10 mouse cellular contexts compared by ENCODE assay signal in genomic region chr1:68934804-68935203, GRCm38 (mm10).
"Had no signal": no experiment of that assay in that cellular context is flagged by ENCODE, and none has a peak within 500 bp of the region (broad histone marks: within the 10 kb centered on the region; RNA-seq: fewer than 3 reads in every experiment).

No protein-coding gene starts in this region.

- H3K27me3 ChIP-seq: limb, embryonic 15.5 days; neural tube, embryonic 12.5 days had no signal

- H3K9me3 ChIP-seq: limb, embryonic 15.5 days; neural tube, embryonic 12.5 days had no signal

- H3K4me2 ChIP-seq: limb, embryonic 15.5 days; neural tube, embryonic 12.5 days had no signal

- H3K36me3 ChIP-seq: limb, embryonic 15.5 days; neural tube, embryonic 12.5 days had no signal

- H3K4me1 ChIP-seq: limb, embryonic 15.5 days; neural tube, embryonic 12.5 days had no signal

- H3K9ac ChIP-seq: limb, embryonic 15.5 days; liver, embryonic 14.5 days; neural tube, embryonic 12.5 days had no signal

- ATAC-seq: intestine, embryonic 16.5 days had no signal

- DNase-seq: layer of hippocampus, adult 9-11 months; layer of hippocampus, postnatal 36 days; lung, adult 18-20 months; midbrain, embryonic 14.5 days; thymus, adult 18-20 months; thymus, postnatal 14 days had no signal

- H3K4me3 ChIP-seq: limb, embryonic 15.5 days; neural tube, embryonic 12.5 days had no signal

- H3K27ac ChIP-seq: limb, embryonic 15.5 days; liver, embryonic 14.5 days; neural tube, embryonic 12.5 days had no signal
